Mouse (Mus musculus): ENCODE results near the gene Prickle1. TPM values are rescaled to one million over a fixed set of nuclear protein-coding genes. Genes with fewer than 3 reads are reported as not detected.

Prickle1 gene
- polyA plus RNA-seq, 1 experiment from 2014 or later: 11.6 TPM

DNA sequence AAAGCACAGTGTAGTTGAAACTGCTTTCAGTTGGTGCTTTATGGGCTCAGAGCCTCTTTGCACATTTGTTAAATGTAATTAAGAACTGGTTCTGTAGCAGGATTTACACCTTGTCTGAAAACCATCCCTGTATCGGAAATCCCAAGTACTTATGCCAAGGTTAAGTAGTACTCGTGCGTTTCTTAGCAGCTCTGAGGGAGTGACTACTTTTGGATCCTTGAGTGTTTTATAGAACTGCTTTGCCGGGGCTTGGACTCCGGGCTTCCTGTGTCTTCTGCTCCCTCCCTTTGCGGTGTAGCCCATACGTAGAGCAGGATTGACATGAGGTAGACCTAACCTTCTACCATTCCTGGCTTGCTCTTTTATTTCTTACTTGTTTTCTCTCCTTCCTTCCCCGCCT lies 120.0 kb downstream of the Prickle1 start:
- Histone ChIP-seq H3K36me3 (ENCODE audit: control insufficient read depth, insufficient read depth, low read length) (no peaks in the 10 kb centered on the region; the same call in none of the 2 replicates), H3K4me1 (replicated peaks; ENCODE audit: control insufficient read depth, insufficient read depth, low read length) (0 out of 2 replicates have a peak, but pooled peaks cover 4% of the 10 kb centered on the region), H3K9me3 (ENCODE audit: control insufficient read depth, low read length) (no peaks in the 10 kb centered on the region), H3K9ac (ENCODE audit: low read depth, low read length) (no peak overlapping the region), H3K27me3 (replicated peaks; ENCODE audit: control insufficient read depth, insufficient read depth, low read length) (no peaks in the 10 kb centered on the region), H3K4me2 (no peak overlapping the region), H3K27ac (ENCODE audit: low read depth, low read length) (no peak overlapping the region), H3K4me3 (ENCODE audit: low read depth, low read length) (no peak overlapping the region)
- ATAC-seq (replicated peaks; ENCODE audit: low FRiP score) (no peak), DNase-seq (ENCODE audit: low spot score) (no peak)
- 78% methylated on average over 8 of the region's 8 CpGs for WGBS

DNA sequence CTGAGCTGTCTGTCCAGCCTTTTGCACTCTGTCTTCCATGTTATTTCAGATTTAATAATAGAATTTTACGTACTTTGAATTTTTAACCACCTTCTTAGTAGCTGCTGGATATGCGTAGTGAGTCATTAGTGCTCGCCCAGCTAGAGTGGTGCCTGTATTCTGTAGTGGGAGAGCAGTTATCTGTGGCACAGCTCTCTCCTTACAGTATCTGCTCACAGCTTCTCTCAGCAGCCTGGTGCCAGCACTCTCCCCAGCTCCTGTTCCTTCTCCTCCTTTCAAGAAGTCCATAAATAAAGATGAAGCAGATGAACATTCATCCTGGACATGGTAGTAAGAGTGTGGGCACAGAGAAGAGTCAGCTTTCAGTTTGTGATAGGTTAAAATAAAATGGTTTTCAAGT lies 121.4 kb downstream of the Prickle1 start:
- 84% methylated on average over 3 of the region's 3 CpGs for WGBS

DNA sequence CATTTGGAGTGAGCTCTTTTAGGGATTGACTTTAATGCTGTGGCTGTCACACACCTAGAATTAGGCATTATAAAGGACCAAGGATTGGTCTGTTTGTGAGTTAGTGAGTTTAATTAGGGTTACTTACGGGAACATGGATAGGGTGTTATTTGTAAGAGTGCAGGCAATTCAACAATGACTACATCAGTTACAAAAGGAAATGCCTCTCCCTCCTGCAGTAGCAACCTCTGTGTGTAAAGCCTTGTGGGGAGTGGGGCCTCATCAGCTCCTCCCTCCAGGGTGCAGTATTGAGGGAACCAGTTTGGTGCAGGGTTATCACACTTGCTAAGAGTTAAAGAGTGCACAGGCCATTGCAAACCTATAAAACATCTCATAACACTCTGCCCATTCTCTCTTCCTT lies 123.6 kb downstream of the Prickle1 start:
- no peak overlapping the region for H3K9ac ChIP-seq (ENCODE audit: low read depth, low read length)
- 93% methylated on average over 1 of the region's 1 CpGs for WGBS
- H3K36me3 ChIP-seq (ENCODE audit: control insufficient read depth, insufficient read depth, low read length): no peaks in the 10 kb centered on the region; the same call in 1 of the 2 replicates
- no peak overlapping the region for H3K4me2 ChIP-seq
- no peak overlapping the region for H3K4me3 ChIP-seq (ENCODE audit: low read depth, low read length)
- no peaks in the 10 kb centered on the region for H3K9me3 ChIP-seq (ENCODE audit: control insufficient read depth, low read length)
- ATAC-seq (replicated peaks; ENCODE audit: low FRiP score) (no peak), DNase-seq (ENCODE audit: low spot score) (no peak)
- H3K27me3 ChIP-seq (replicated peaks; ENCODE audit: control insufficient read depth, insufficient read depth, low read length): no peaks in the 10 kb centered on the region
- H3K4me1 ChIP-seq (replicated peaks; ENCODE audit: control insufficient read depth, insufficient read depth, low read length): 0 out of 2 replicates have a peak, but pooled peaks cover 4% of the 10 kb centered on the region
- no peak overlapping the region for H3K27ac ChIP-seq (ENCODE audit: low read depth, low read length)

More for the DNA sequence above, 121.4 kb downstream of the Prickle1 start:
- H3K27ac ChIP-seq (ENCODE audit: low read depth, low read length): no peak overlapping the region
- no peak for ATAC-seq (replicated peaks; ENCODE audit: low FRiP score)
- DNase-seq (ENCODE audit: low spot score): no peak
- no peaks in the 10 kb centered on the region for H3K9me3 ChIP-seq (ENCODE audit: control insufficient read depth, low read length)
- H3K36me3 ChIP-seq (ENCODE audit: control insufficient read depth, insufficient read depth, low read length): no peaks in the 10 kb centered on the region; the same call in none of the 2 replicates
- H3K27me3 ChIP-seq (replicated peaks; ENCODE audit: control insufficient read depth, insufficient read depth, low read length): no peaks in the 10 kb centered on the region
- no peak overlapping the region for H3K9ac ChIP-seq (ENCODE audit: low read depth, low read length)
- H3K4me2 ChIP-seq: no peak overlapping the region
- H3K4me1 ChIP-seq (replicated peaks; ENCODE audit: control insufficient read depth, insufficient read depth, low read length): 0 out of 2 replicates have a peak, but pooled peaks cover 4% of the 10 kb centered on the region
- H3K4me3 ChIP-seq (ENCODE audit: low read depth, low read length): no peak overlapping the region

DNA sequence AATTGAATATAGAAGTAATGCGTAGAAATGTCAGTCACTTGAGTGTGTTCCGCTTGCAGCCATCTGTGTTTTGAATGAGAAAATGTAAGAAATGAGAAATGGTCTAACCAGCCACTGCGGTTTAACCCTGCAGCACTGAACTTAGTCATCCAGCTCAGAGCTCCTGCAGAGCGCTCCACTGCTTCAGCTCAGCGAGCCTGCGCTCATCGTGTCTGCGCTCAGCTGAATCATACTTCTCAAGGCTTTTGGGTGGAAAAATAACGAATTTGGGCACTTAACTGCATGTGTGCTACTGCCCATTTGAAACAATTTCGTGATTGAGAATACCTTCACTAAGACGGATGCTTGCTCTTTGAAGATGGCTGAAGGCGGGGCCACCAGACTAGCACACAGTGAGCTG lies 124.0 kb downstream of the Prickle1 start:
- Histone ChIP-seq H3K9ac (ENCODE audit: low read depth, low read length) (no peak overlapping the region), H3K4me3 (ENCODE audit: low read depth, low read length) (no peak overlapping the region), H3K36me3 (ENCODE audit: control insufficient read depth, insufficient read depth, low read length) (no peaks in the 10 kb centered on the region; the same call in 1 of the 2 replicates), H3K27me3 (replicated peaks; ENCODE audit: control insufficient read depth, insufficient read depth, low read length) (no peaks in the 10 kb centered on the region), H3K4me1 (replicated peaks; ENCODE audit: control insufficient read depth, insufficient read depth, low read length) (0 out of 2 replicates have a peak, but pooled peaks cover 4% of the 10 kb centered on the region), H3K4me2 (no peak overlapping the region), H3K27ac (ENCODE audit: low read depth, low read length) (no peak overlapping the region), H3K9me3 (ENCODE audit: control insufficient read depth, low read length) (no peaks in the 10 kb centered on the region)
- no peak for DNase-seq (ENCODE audit: low spot score)
- no peak for ATAC-seq (replicated peaks; ENCODE audit: low FRiP score)
- WGBS: 89% methylated on average over 12 of the region's 12 CpGs

DNA sequence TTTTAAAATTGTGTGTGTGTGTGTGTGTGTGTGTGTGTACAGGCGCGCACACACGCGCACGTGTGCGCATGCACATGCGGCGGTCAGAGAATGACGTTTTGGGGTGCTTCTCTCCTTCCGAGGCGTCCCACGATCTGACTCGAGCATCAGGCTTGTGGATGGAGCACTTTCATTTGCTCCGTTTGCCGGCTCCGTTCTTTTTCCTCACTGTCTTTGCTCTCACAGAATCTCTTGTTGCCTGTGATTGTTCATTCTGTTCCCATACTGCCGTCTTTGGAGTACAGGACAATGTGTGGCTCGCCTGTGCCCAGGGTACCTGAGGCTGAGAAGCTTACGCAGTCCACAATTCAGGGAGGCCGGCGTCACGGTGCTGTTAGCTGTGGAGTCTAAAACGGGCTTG lies 134.6 kb downstream of the Prickle1 start:
- H3K4me2 ChIP-seq: no peak overlapping the region
- no peak overlapping the region for H3K27ac ChIP-seq (ENCODE audit: low read depth, low read length)
- H3K4me3 ChIP-seq (ENCODE audit: low read depth, low read length): no peak overlapping the region
- no peak for DNase-seq (ENCODE audit: low spot score)
- no peaks in the 10 kb centered on the region for H3K9me3 ChIP-seq (ENCODE audit: control insufficient read depth, low read length)
- no peak for ATAC-seq (replicated peaks; ENCODE audit: low FRiP score)
- no peaks in the 10 kb centered on the region for H3K4me1 ChIP-seq (replicated peaks; ENCODE audit: control insufficient read depth, insufficient read depth, low read length)
- WGBS: 96% methylated on average over 23 of the region's 23 CpGs
- H3K36me3 ChIP-seq (ENCODE audit: control insufficient read depth, insufficient read depth, low read length): peaks cover 9% of the 10 kb centered on the region; the same call in 1 of the 2 replicates
- no peak overlapping the region for H3K9ac ChIP-seq (ENCODE audit: low read depth, low read length)
- no peaks in the 10 kb centered on the region for H3K27me3 ChIP-seq (replicated peaks; ENCODE audit: control insufficient read depth, insufficient read depth, low read length)

DNA sequence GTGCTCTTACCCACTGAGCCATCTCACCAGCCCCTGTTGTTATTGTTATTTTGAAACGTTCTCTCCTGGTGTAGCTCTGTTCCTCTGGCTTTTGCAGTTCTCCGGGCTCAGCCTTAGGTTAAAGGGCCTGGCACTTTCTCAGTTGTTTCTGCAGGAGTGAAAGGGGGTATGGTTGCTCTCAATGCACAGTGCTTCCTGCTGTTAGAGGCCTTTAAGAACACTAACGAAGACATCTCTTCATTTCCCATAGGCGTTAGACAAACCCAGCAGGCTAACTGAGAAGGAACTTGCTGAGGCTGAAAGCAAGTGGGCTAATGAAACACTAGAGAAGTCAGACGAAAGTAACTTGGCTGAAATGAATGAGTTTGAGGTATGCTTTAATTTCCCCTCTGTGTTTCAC lies 136.3 kb downstream of the Prickle1 start:
- Histone ChIP-seq H3K4me3 (ENCODE audit: low read depth, low read length) (no peak overlapping the region), H3K4me1 (replicated peaks; ENCODE audit: control insufficient read depth, insufficient read depth, low read length) (no peaks in the 10 kb centered on the region), H3K36me3 (ENCODE audit: control insufficient read depth, insufficient read depth, low read length) (peaks cover 6% of the 10 kb centered on the region; the same call in 1 of the 2 replicates), H3K9ac (ENCODE audit: low read depth, low read length) (no peak overlapping the region), H3K27me3 (replicated peaks; ENCODE audit: control insufficient read depth, insufficient read depth, low read length) (no peaks in the 10 kb centered on the region), H3K27ac (ENCODE audit: low read depth, low read length) (no peak overlapping the region), H3K4me2 (no peak overlapping the region), H3K9me3 (ENCODE audit: control insufficient read depth, low read length) (no peaks in the 10 kb centered on the region)
- ATAC-seq (replicated peaks; ENCODE audit: low FRiP score): no peak
- 87% methylated on average over 5 of the region's 5 CpGs for WGBS
- no peak for DNase-seq (ENCODE audit: low spot score)

DNA sequence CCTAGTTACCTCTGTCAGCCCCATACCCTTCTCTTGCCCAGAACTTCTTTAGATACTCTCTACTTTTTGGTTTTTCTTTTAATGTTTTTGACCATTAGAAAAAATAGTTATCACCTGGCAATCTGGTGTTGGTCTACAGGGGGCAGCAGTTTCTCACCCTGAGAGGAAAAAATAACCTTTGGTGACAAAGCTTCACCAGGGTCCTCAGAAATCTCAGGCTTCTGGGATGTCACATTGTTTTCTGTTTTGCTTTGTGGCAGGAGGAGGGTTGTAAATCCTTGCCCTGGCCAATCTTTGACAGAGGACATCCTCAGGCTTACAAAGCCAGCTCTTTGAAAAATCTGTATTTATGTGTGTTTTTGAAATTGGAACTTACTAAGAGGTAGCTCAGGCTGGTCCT lies 139.7 kb downstream of the Prickle1 start:
- H3K27me3 ChIP-seq (replicated peaks; ENCODE audit: control insufficient read depth, insufficient read depth, low read length): no peaks in the 10 kb centered on the region
- no peak overlapping the region for H3K4me2 ChIP-seq
- no peak for DNase-seq (ENCODE audit: low spot score)
- no peak overlapping the region for H3K9ac ChIP-seq (ENCODE audit: low read depth, low read length)
- no peak for ATAC-seq (replicated peaks; ENCODE audit: low FRiP score)
- H3K36me3 ChIP-seq (ENCODE audit: control insufficient read depth, insufficient read depth, low read length): peaks cover 3% of the 10 kb centered on the region; the same call in 1 of the 2 replicates
- H3K27ac ChIP-seq (ENCODE audit: low read depth, low read length): no peak overlapping the region
- H3K4me1 ChIP-seq (replicated peaks; ENCODE audit: control insufficient read depth, insufficient read depth, low read length): no peaks in the 10 kb centered on the region
- H3K9me3 ChIP-seq (ENCODE audit: control insufficient read depth, low read length): no peaks in the 10 kb centered on the region
- no peak overlapping the region for H3K4me3 ChIP-seq (ENCODE audit: low read depth, low read length)

DNA sequence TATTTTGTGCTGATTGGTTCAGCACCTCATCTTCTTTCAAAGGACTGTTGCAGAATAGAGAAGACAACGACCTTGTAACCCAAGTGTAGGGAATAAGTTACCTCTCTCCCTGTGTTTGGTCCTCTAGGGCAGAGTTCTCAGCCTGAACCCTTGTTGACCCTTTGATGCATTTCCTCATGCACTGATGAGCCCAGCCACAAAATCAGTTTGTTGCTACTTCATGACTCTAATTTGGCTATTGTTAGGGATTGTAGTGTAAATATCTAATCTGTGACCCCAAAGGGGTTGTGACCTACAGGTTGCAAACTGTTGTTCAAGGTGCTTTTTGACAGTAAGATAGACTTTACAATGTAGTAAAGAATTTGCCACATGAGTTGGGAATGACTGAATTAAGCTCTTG lies 142.4 kb downstream of the Prickle1 start:
- 80% methylated on average over 1 of the region's 1 CpGs for WGBS
- Histone ChIP-seq H3K4me3 (ENCODE audit: low read depth, low read length) (no peak overlapping the region), H3K27me3 (replicated peaks; ENCODE audit: control insufficient read depth, insufficient read depth, low read length) (no peaks in the 10 kb centered on the region), H3K9me3 (ENCODE audit: control insufficient read depth, low read length) (no peaks in the 10 kb centered on the region), H3K4me2 (no peak overlapping the region), H3K4me1 (replicated peaks; ENCODE audit: control insufficient read depth, insufficient read depth, low read length) (no peaks in the 10 kb centered on the region), H3K36me3 (ENCODE audit: control insufficient read depth, insufficient read depth, low read length) (peaks cover 3% of the 10 kb centered on the region; the same call in 1 of the 2 replicates), H3K9ac (ENCODE audit: low read depth, low read length) (no peak overlapping the region), H3K27ac (ENCODE audit: low read depth, low read length) (no peak overlapping the region)
- ATAC-seq (replicated peaks; ENCODE audit: low FRiP score) (no peak), DNase-seq (ENCODE audit: low spot score) (no peak)

All from liver, embryonic 11.5 days (tissue).